Mouse (Mus musculus): ENCODE results near the gene Naa20.
"Not testable (repeated sequence)": the region's sequence is repeated elsewhere in the genome, so short reads cannot be mapped to it uniquely, and the experiment has no call there.

The Naa20 gene

DNA sequence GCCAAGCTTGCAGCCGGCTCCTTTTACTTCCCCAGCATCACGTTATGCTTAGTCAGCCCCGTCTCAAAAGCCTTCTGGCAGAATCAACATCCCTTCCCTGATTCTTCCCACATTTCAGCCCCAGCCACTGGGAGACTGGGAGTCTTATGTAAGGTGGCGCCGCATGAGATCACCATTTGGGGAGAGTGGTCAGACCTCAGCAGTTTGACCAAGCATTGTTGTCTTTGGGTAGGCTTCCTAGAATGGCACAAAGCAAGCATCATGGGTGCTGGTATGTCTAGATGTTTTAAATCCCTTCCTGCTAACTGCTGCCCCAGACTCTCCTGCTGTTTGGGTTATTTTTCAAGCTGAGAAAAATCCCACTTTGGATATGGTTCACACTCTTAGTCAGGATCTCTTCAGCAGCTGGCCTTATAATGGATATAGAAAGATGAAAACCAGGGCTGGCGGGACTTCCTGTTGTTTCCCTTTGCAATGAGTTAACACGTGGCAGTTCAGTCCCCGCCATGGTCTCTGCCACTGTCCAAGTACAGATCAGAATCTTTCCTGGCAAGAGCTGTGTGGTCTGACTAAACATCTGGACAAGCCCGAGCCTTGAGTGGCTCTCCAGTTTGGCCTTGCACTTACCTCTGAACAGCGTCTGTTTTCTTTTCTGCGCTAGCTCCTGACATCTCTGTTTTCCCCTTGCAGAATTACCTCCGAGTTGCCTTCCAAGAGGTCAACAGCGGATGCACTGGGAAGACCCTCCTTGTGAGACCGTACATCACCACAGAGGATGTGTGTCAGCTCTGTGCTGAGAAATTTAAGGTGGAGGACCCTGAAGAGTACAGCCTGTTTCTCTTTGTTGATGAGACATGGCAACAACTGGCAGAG, 16.8 kb upstream of the Naa20 start:
- no peak for DNase-seq

DNA sequence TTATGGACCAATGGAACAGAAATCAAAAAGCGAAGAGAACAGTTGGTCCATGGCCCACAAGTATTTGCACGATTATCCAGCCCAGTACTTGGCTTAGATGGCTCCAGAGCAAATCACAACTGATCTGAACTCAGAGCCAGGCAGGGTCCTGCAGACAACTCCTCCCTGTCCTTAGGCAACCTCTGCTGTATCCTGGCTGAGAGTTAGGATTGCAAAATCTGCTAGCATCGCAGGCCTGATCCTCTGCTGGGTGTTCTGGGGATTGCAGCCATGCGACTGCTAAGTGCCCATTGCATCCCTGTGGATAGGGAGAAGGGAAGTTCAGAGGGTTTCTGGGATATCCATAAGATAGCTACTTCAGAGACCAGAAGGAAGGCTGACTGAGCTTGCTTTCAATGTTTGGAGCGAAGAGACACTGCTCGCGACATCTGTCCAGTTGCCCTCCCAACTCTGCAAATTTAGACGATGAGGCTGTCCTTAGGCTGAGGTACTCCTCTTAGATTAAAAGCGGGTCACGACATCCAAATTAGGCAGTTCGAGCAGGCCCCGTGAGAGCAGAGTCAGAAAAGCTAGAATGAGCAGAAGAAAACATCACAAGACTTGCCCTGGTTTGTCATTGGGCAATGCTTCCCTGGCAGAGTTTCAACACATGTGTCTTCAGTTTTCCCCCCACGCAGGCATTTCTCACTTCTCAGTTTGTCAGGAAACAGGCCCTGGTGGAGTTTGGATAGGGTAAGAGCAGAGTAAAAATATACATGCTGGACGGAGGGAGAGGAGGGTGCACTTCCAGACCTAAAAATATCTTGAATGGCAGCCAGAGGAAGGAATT, 13.7 kb upstream of the Naa20 start:
- no peak for DNase-seq

DNA sequence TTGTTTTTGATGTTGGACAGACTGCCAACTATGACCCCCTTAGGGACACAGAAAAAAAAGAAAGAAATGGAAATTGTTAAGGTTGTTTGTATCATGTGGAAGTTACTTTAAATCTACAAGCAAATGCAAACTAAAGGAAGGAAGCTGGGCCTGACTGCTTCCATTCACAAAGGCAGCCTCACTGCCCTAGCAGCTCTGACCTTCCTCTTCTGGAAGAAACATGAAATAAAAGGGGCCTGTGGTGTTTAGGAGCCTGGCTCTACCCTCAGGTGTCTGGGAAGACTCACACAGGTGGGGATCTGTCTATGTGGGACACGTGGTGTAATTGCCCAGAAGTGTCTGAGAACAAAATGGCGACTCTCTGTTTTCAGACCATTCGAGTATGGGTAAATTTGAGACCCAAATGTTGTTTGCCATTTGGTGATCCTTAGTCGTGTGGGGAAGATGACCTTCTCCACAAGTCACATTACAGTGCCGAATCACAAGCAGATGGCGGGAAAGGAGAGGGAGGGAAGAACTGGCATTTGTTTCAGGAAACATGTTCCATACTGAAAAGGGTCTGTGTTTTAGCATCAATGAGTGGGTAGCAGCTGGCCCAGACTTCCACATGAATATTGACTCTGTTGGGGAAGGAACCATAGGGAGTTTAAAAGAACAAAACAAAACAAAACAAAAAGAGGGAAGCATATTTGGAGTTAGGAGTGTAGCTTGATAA, 13.0 kb upstream of the Naa20 start:
- DNase-seq: no peak

DNA sequence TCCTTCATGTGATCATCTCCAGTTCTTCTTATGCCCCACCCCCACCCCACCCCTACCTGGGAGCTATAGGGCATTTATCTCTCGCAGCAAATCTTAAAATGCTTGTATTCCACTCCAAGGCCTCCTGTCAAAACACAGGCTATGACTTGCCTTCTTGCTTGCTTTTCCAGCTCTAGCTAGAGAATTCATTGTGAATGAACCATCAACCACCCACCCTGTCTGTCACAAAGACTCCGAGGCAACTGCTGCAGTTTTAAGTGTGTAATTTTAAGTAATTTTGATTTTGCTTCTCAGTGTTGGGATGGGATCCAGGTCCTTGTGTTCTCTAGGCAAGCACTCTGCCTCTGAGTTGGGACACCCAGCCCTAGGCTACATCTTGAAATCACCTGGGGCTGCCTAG, 11.3 kb upstream of the Naa20 start:
- DNase-seq: no peak

GRCm38 (mm10) chr2:145893756-145894155, 8.1 kb upstream of the Naa20 start:
- no peak for DNase-seq

GRCm38 (mm10) chr2:145898106-145898505, 3.8 kb upstream of the Naa20 start:
- peak; percentile 89 for DNase-seq

- not testable (repeated sequence) for DNase-seq
These were observed 1.6 kb upstream of the Naa20 start for GRCm38 (mm10) chr2:145900318-145900717.

DNA sequence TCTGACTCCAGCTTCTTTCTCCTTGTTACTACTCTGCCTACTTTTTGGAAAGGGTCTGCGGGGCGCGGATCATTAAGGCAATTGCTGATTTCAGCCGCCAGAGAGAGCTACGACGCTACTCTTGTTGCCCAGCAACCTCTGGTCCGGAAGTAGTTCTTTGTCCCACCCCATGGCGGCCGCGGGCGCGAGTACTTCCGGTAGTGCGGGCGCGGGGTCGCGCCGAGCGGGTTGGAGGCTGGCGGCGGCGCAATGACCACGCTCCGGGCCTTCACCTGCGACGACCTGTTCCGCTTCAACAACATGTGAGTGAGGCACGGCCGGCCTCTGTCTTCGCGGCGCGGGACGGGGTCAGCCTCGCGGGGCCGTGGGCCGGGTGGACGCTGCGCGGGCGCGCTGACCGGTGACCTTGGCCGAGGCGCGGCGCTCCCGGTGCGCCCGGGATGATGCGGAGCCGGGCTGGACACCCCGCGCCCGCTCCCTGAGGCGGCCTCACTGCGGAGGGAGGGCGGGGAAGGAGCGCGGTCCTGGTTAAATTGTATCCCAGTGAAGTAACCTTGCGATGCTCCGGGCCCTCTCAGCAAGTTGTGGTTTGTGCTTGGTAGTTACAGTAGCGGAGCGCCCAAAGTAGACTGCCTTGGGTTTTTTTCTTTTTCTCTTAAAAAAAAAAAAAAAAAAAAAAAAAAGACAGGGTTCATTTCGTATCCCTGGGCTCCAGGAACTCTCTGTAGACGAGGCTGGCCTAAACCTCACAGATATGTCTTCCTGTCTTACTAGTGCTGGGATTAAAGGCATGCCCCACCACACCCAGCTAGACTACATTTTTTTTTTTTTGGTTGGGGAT, 1.4 kb downstream of the Naa20 start:
- DNase-seq: peak; percentile 91

- DNase-seq: no peak
These were observed 2.2 kb downstream of the Naa20 start for GRCm38 (mm10) chr2:145903983-145904616.

GRCm38 (mm10) chr2:145905156-145905555, 3.3 kb downstream of the Naa20 start:
- no peak for DNase-seq

DNA sequence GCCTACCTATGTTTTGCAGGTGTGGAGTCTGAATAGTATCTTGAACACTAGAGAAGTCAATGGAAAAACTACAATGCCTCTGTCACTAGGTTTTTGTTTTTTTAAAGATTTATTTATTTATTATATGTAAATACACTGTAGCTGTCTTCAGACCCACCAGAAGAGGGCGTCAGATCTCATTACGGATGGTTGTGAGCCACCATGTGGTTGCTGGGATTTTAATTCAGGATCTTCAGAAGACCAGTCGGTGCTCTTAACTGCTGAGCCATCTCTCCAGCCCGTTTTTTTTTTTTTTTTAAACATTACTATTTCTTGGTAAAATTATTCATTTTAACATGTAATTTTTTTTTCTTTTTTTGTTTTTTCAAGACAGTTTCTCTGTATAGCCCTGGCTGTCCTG, 4.0 kb downstream of the Naa20 start:
- DNase-seq: not testable (repeated sequence)

- DNase-seq: no peak
These were observed 19.2 kb downstream of the Naa20 start for GRCm38 (mm10) chr2:145920941-145921650.

GRCm38 (mm10) chr2:145934339-145935231, 32.7 kb downstream of the Naa20 start, which contains the start of the genes Cfap61 and Crnkl1:
Gene Cfap61, plus strand, starts transcription at chr2:145934784.
Gene Crnkl1, minus strand, starts transcription at chr2:145935014.
- DNase-seq: peak; percentile 93

GRCm38 (mm10) chr2:145936975-145937374, 35.1 kb downstream of the Naa20 start:
- no peak for DNase-seq

GRCm38 (mm10) chr2:145941403-145941802, 39.5 kb downstream of the Naa20 start:
- no peak for DNase-seq

DNA sequence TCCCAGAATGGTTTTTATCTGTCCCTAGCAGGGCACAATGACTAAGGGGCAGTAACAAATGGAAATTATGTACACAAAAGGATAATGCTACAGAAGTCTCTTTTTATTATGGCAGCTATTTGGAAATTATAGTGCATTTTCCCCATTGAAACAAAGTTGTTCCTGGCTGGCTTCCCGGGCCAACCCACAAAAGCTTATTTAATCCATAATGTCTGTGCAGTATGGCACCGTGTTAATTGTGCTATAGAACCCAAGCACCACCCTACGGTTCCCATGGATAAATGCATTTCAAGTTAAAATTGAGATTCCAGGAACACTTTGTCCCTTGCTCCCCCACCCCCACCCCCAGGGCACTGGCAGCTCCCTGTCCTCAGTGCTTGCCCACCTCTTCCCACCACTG, 42.4 kb downstream of the Naa20 start:
- DNase-seq: no peak

- no peak for DNase-seq
These were observed 46.6 kb downstream of the Naa20 start for GRCm38 (mm10) chr2:145948402-145948954.

GRCm38 (mm10) chr2:145949475-145950068, 47.7 kb downstream of the Naa20 start:
- no peak for DNase-seq

DNA sequence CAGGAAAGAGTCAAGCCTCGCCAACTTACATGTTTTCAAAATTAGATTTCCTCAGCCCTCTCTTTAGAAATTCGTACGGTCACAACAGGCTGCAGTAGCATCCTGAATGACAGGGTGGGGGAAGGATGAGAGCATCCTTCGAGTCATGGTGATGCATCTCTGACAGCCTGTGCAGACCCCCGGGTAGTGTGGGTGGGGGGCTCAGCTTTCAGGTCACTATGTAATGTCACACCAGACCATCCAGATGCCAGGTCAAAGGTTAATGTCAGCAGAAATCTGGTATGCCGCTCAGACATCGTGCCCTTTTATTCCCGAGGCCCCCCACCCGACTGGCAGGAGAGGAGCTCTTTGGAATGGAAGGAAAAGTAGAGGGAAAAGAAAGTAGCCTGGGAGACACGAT, 48.3 kb downstream of the Naa20 start:
- no peak for DNase-seq
